Mouse (Mus musculus): Measurements from ENCODE around the gene Prkch.

GRCm38 (mm10) chr12:73585241-73585801, 725 bp downstream of the Prkch start:
- TF ChIP-seq CTCF (IDR thresholded peaks at IDR 0.05; ENCODE audit: low read depth) (no peak), EP300 (optimal IDR thresholded peaks at IDR 0.05) (no peak)

All from stomach, postnatal 0 days (tissue).